Mouse (Mus musculus) adrenal gland, postnatal 36 days (tissue): Measurements from ENCODE around the gene Lhfpl2. TPM values are rescaled to one million over a fixed set of nuclear protein-coding genes. Genes with fewer than 3 reads are reported as not detected.

Experiments used
- DNase-seq, 2 experiments: peaks; one replicate each; pipeline ENCODE4 v3.0.0; 2021; ENCODE audit warnings: mixed read lengths in 1 of 2
- total RNA-seq, 2 experiments: library from RNA; stranded (reverse); gene quantifications; 2 replicates each; pipeline ENCODE4 v1.2.3; 2021

Lhfpl2 gene
- total RNA-seq, 2 experiments from 2014 or later = 32.3 to 35.3 TPM

- DNase-seq = no peak
Measured at GRCm38 (mm10) chr13:94140446-94140845, 82.8 kb downstream of the Lhfpl2 start.

DNA sequence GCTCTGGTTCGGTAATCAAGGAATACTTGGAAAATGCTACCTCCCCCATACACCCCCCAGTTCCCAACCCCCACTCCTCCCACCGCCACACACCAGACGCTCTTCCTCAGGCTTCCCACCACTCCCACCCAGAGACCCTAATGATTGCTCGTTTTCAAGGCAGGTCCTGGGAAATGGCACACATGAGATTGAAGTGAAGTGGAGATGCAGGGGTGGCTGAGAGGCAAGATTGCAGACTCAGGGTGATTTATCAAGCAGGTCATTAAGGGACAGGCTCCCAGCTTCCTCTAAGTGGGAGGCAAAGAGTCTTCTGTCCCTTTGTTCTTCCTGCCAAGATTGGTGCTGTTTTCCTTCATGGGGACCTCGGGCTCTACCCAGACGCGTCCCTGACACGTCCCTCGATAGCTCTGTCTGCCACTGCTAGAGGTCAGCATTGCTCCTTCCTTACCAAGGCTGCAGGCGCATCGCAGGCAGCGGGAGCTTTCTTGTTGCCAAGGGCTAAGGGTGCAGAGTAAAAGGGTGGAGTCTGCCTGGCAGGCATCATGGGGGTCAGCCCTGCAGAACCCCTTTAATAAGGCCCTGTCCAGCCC lies 85.6 kb downstream of the Lhfpl2 start:
- peak; percentile 73 to 76 for DNase-seq

- DNase-seq = no peak
Measured at GRCm38 (mm10) chr13:94144451-94144850, 86.9 kb downstream of the Lhfpl2 start.

DNA sequence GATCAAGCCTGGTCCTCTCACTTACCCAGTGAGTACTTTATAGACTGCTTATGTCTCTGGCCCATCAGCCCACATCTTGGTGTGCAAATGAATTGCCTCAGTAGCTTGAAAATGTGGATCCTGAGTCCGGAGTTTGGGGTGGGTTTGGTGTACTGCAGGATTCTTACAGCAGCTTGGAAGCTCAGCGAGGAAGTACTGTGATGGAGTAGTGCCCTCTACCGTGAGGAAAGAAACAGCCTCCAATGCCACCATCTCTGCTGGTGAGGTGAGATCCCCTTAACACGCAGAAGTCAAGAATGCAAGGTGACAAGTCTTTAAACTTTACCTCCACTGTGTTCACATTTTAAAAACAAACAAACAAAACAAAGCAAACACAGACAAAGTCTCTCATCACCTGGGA lies 89.7 kb downstream of the Lhfpl2 start:
- DNase-seq = peak in 1 of 2 experiments; percentile 27

DNA sequence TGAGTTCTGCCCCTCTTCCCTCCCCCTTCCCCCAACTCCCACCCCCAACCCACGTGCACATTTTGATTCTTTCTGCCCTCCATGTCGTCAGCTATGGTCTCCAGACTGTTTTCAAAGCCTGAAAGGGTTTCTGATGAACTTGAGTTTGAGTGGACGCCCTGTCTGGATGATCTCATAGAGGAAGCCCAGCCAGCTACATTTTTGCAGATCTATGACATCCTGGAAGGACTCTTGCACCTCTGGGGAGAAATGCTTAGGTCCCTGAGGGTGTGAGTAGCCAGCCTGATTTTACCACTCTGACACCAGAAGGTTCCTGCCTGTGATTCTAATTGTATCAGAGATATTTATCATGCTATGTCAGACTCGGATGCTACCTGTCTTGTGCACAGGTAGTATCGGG lies 91.4 kb downstream of the Lhfpl2 start:
- no peak for DNase-seq

- no peak for DNase-seq
Measured at GRCm38 (mm10) chr13:94149781-94150180, 92.2 kb downstream of the Lhfpl2 start.

- DNase-seq = no peak
Measured at GRCm38 (mm10) chr13:94151308-94151707, 93.7 kb downstream of the Lhfpl2 start.

- peak; percentile 45 to 57 for DNase-seq
Measured at GRCm38 (mm10) chr13:94152836-94153235, 95.2 kb downstream of the Lhfpl2 start.

DNA sequence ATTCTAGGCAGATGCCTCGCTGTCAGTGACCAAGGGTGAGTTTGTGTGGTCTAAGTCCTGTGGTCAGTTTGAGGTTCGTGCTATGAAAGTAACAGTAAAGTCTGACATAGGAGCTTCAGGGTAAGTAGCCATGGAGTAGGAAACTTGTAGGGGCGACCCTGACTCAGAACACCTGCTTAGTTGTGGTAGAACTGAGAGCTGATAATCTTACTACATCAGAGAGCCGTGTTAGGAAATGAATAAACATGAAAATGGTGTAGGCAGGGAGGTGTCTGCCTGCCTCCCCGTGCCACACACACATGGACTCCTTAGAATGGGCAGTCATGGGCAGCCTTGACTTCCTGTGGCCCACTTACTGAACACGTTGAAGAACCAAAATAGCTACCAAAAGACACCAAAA lies 96.1 kb downstream of the Lhfpl2 start:
- no peak for DNase-seq

DNA sequence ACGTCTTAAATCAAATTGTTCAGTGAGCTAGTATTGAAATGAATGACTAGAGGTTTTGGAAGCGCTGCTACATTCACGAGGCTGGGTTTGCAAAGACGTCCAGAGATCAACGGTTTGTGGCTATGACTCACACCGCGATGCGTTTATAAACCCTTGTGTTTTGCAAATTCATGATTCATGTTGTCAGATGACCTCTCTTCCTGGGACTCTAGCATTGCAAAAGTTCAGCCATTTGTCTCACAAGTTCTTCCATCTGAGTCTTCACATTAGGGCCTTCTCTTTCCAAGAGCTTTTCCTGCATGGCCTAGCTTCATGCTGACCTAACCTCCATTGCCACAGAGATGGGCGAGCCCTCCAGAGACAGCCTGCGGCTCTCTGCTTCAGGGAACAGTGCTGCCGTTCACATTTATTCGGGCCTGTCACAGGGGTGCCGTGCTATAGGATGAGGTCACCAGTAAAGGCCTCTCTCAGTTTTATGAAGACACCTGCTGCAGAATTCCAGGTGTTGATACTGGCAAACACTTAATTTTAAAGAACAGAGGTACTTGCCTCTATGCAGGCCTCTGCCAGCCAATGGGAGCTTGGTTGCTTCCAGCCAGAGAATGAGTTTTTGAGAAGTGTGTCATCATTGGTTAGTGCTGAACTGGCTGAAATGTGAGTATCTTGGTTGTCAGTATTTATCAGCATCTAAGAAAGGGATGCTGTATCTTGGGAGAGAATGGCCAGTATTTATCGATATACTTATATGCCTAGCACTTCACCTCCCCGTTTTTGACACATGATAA lies 97.1 kb downstream of the Lhfpl2 start:
- peak; percentile 62 to 70 for DNase-seq

DNA sequence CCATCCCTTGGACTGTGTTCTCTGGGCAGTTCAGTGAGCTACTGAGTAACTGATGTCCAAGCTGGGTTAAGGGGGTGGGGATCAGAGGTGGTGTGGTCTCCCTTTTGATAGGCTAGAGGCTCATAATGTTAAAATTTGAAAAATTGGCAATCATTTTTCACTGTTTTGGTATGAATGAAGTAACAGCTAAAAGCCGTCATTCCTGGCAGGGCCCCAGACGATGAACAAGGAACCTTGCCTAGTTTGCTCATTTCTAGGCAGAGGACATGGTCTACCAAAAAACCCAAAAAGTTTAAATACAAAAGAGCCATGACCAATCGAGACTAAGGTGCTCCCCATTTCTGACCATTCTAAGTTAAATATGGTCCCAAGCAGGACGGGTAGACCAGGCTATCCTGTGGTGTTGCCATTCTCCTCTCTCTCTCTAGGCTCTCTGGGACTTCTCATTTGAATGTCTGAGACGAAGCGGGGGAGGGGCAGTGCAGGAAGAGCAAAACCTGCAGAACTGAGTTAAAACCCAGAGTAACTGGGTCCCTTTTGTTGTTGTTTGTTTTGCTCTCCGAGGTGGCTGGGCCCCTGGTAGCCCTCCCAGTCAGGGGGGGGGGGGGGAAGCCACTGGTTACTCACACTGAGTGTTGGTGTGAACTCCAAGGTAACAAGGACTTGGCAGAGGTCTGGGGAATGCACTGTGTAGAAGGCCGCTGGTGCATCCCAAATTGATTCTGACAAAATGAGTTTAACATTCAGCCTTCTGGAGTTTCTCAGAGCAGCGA lies 98.2 kb downstream of the Lhfpl2 start:
- DNase-seq = peak; percentile 44 to 56

GRCm38 (mm10) chr13:94158864-94159477 lies 101.4 kb downstream of the Lhfpl2 start:
- DNase-seq = peak in 1 of 2 experiments; percentile 28

DNA sequence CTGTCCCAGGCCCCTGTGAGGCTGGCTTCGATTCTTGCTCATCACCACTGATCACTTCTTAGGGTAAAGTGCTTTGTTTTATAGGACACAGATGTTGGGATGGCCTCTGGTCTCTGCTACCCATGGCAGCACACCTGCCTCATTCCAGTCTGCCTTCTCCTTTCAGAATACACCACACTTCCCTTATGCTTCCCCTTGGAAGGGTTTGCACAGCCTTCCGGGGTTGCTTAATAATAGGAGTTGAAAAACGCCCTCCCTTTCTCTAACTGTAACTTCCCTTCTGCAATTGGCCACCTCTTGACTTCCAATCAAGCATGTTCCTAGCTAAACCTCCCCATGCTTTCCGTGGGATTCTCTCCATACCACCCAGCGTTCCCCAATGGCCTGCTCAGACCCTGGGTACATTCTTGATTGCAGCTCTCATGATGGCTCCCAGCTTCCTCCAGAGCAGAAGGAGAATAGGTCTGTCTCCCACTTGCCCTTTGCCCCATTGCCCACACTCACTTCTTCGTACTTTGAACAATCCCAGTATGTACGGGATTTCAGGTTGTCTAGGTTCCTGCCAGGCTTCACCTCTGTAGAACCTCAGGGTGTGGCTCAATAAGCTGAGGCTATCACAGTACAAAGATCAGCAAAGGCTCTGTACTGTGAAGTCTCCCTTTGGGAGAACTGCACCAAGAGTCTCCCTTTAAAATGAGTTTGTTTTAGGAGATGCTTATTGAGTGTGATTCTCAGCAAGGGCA lies 102.1 kb downstream of the Lhfpl2 start:
- DNase-seq = no peak

DNA sequence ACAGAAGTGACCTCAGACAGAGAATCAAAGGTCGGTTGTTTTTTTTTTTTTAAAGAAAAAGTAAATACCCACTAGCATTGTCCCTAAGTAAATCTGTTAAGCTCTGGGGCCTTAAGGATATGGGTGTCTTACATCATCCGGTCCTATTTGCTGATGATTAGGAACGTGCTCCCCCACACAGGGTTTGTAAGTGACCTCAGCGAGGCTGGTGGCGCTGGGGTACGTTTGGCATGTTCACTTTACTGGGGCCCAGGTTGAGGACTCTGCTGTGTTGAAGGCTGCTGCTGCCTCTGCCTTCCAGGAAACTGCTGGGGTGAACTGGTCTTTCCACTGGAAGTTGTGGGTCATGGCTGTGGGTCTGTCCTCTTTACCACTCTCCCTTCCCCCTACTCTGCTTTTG lies 106.9 kb downstream of the Lhfpl2 start:
- DNase-seq = no peak

GRCm38 (mm10) chr13:94168319-94168718 lies 110.7 kb downstream of the Lhfpl2 start:
- no peak for DNase-seq

GRCm38 (mm10) chr13:94169325-94169916 lies 111.8 kb downstream of the Lhfpl2 start:
- DNase-seq = no peak

DNA sequence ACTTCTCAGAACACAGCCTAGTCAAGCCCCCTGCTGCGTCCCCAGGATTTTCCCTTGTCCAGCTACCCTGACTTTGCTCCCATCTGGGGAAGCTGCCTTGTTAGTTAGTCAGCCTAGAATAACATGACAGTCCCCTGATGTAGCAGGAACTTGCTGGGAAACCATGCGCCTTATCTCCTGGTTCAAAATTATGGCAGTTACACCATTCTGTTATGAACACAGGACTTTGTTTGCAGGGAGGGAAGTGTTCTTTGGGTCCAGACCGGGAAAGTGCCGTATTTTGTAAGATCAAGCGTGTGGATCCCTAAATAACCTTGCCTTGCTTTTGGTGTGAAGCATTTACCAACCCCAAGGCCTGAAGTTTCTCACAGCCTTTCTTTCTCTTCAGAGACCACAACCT lies 114.0 kb downstream of the Lhfpl2 start:
- no peak for DNase-seq

GRCm38 (mm10) chr13:94172533-94173310 lies 115.1 kb downstream of the Lhfpl2 start:
- DNase-seq = peak in 1 of 2 experiments; percentile 42

DNA sequence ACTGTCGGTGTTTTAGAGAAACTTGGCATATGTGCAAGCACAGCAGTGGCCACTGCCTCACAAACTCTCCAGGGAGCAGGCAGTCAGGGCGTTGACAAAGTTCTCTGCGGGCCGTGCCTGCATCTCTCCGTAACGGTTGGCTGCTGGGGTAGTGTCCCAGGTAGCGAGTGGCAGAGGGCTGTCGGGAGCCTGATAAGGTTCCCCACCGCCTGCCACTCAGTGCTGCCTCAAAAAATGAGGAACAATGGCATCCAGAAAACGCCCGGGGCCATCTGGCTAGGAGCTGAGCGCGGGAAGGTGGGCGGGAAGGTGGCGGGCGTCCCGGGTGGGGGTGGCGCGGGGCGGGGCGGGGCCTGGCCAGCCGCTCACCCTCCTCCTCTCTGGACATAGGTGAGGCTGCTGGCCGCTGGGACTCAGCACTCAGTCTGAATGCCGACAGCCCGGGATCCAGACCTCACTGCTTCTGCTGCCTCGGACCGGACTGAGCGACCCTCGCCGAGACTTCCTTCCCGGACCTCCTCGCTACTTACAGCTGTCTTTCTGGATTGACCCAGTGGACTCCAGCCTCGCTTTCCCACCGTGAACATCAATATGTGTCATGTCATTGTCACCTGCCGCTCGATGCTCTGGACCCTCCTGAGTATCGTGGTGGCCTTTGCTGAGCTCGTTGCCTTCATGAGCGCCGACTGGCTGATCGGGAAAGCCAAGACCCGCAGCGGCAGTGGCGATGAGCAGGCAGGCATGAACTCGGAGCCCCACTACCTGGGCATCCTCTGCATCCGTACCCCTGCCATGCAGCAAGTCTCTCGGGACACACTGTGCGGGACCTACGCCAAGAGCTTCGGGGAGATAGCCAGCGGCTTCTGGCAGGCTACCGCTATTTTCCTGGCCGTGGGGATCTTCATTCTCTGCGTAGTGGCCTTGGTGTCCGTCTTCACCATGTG lies 116.3 kb downstream of the Lhfpl2 start:
- DNase-seq = peak; percentile 74 to 77
